Mouse (Mus musculus): ENCODE data around the gene Slc39a11. TPM values are rescaled to one million over a fixed set of nuclear protein-coding genes. Genes with fewer than 3 reads are reported as not detected.
A peak's percentile ranks its signal among the peaks of the same experiment; 100 is the strongest.

The Slc39a11 gene
- polyA plus RNA-seq, 1 experiment from 2014 or later, result 31.2 TPM

DNA sequence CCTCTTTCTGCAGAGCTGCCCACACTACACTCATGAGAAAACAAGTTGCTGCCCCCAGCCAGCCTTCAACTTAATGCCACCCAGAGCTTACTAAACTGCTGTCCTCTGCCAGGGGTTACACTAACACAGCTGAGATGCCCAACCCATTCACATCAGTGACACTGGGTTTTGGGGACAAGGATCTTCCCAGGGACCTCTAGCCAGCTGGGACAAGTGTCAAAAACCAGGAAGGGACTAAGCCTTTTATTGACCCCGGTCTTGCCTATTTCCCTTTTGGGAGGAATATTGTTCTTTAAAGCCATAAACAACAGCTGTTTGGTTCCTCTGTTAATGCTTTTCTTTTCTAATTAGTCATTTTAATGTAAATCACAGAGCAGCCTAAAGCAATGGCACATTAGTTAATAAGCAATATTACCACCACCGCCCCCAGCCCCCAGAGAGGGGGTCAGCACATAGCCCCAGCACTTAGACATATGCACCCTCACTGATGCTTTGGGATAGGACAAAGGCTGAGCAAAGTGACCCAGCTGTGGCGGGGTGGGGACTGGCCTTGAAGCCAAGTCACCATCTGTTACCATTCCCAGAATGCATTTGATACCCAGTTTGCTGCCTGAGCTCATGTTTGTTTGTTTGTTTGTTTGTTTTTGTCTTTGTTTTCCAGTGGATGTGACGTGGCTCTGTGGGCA lies 341.5 kb downstream of the Slc39a11 start:
- Histone ChIP-seq H3K4me2 (replicated peaks) (no peak overlapping the region), H3K27me3 (no peaks in the 10 kb centered on the region), H3K4me1 (replicated peaks) (peaks cover 17% of the 10 kb centered on the region), H3K27ac (peak overlapping the region; percentile 68), H3K4me3 (replicated peaks) (no peak overlapping the region), H3K9me3 (peaks cover 5% of the 10 kb centered on the region; the same call in 1 of the 2 replicates), H3K36me3 (0 out of 2 replicates have a peak, but pooled peaks cover 11% of the 10 kb centered on the region), H3K9ac (replicated peaks) (no peak overlapping the region)
- WGBS, result 55% methylated on average over 4 of the region's 4 CpGs
- peak; percentile 74; the same call in 1 of the 2 replicates for ATAC-seq

DNA sequence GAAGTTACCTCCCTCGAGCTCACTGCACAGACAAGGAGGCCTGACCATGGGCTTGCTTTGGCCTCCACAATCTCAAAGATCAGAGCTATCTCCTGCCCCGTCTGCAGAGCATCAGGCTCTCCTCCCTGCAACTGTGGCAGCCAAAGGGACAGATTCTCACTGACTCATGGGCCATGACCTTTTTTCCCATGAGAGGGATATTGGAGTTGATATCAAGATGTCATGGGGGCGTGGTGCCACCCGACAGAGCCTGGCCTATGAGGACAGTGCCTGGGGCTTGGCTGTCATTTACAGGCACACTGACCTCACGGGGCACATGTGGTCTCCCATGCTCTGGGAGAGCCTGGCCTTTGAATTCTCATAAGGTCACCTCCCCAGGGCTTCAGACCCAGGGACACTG lies 346.7 kb downstream of the Slc39a11 start:
- 82% methylated on average over 5 of the region's 5 CpGs for WGBS
- 0 out of 2 replicates have a peak, but pooled peaks cover 11% of the 10 kb centered on the region for H3K36me3 ChIP-seq
- no peak for ATAC-seq

GRCm38 (mm10) chr11:113299492-113299891 lies 350.4 kb downstream of the Slc39a11 start:
- 0 out of 2 replicates have a peak overlapping the region, but pooled peaks have one; percentile 30 for H3K27ac ChIP-seq
- H3K4me3 ChIP-seq (replicated peaks), result no peak overlapping the region
- H3K9ac ChIP-seq (replicated peaks), result no peak overlapping the region
- peaks cover 7% of the 10 kb centered on the region; the same call in 1 of the 2 replicates for H3K27me3 ChIP-seq
- H3K9me3 ChIP-seq, result no peaks in the 10 kb centered on the region
- ATAC-seq, result peak; percentile 32; the same call in 1 of the 2 replicates
- 40% methylated on average over 10 of the region's 10 CpGs for WGBS
- H3K36me3 ChIP-seq, result 0 out of 2 replicates have a peak, but pooled peaks cover 3% of the 10 kb centered on the region
- H3K4me2 ChIP-seq (replicated peaks), result no peak overlapping the region
- peaks cover 29% of the 10 kb centered on the region for H3K4me1 ChIP-seq (replicated peaks)

More for the DNA sequence above, 346.7 kb downstream of the Slc39a11 start:
- Histone ChIP-seq H3K4me3 (replicated peaks) (no peak overlapping the region), H3K27me3 (no peaks in the 10 kb centered on the region), H3K4me1 (replicated peaks) (peaks cover 12% of the 10 kb centered on the region), H3K4me2 (replicated peaks) (no peak overlapping the region), H3K27ac (no peak overlapping the region), H3K9ac (replicated peaks) (no peak overlapping the region), H3K9me3 (peaks cover 5% of the 10 kb centered on the region; the same call in 1 of the 2 replicates)

DNA sequence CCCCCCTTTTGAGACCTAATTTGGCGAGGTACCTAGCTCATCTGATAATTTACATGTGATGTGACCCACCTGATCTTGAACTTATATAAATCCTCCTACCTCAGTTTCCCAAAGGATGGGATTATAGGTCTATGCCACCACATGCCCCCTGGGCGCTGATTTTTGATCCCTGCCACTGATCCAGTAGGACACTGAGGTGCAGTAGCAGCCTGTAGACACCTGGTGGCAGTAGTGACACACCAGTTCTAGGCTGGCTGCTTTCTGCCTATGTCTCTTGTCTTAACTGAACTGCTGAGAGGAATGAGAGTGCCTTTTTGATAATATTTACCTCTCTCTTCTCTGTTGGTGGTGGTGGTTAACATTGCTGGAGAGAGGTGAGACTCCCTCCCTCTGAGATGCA lies 352.1 kb downstream of the Slc39a11 start:
- Histone ChIP-seq H3K9ac (replicated peaks) (no peak overlapping the region), H3K27me3 (peaks cover 11% of the 10 kb centered on the region; the same call in 1 of the 2 replicates), H3K9me3 (no peaks in the 10 kb centered on the region), H3K4me1 (replicated peaks) (peaks cover 34% of the 10 kb centered on the region), H3K4me3 (replicated peaks) (no peak overlapping the region), H3K27ac (no peak overlapping the region), H3K36me3 (no peaks in the 10 kb centered on the region), H3K4me2 (replicated peaks) (no peak overlapping the region)
- WGBS, result 16% methylated on average over 2 of the region's 2 CpGs
- 0 out of 2 replicates have a peak, but pooled peaks have one; percentile 12 for ATAC-seq

- Histone ChIP-seq H3K9me3 (no peaks in the 10 kb centered on the region), H3K36me3 (no peaks in the 10 kb centered on the region), H3K27me3 (peaks cover 11% of the 10 kb centered on the region; the same call in 1 of the 2 replicates), H3K4me2 (replicated peaks) (no peak overlapping the region), H3K27ac (no peak overlapping the region), H3K4me1 (replicated peaks) (peaks cover 35% of the 10 kb centered on the region), H3K4me3 (replicated peaks) (no peak overlapping the region), H3K9ac (replicated peaks) (no peak overlapping the region)
- ATAC-seq, result no peak
- WGBS, result 93% methylated on average over 22 of the region's 22 CpGs
These were observed 352.8 kb downstream of the Slc39a11 start for GRCm38 (mm10) chr11:113296912-113297625.

- Histone ChIP-seq H3K9me3 (no peaks in the 10 kb centered on the region), H3K27ac (no peak overlapping the region), H3K27me3 (peaks cover 11% of the 10 kb centered on the region; the same call in 1 of the 2 replicates), H3K4me1 (replicated peaks) (peaks cover 44% of the 10 kb centered on the region), H3K9ac (replicated peaks) (no peak overlapping the region), H3K4me3 (replicated peaks) (no peak overlapping the region), H3K36me3 (no peaks in the 10 kb centered on the region), H3K4me2 (replicated peaks) (no peak overlapping the region)
- no peak for ATAC-seq
- 30% methylated on average over 7 of the region's 7 CpGs for WGBS
These were observed 353.7 kb downstream of the Slc39a11 start for GRCm38 (mm10) chr11:113296162-113296561.

DNA sequence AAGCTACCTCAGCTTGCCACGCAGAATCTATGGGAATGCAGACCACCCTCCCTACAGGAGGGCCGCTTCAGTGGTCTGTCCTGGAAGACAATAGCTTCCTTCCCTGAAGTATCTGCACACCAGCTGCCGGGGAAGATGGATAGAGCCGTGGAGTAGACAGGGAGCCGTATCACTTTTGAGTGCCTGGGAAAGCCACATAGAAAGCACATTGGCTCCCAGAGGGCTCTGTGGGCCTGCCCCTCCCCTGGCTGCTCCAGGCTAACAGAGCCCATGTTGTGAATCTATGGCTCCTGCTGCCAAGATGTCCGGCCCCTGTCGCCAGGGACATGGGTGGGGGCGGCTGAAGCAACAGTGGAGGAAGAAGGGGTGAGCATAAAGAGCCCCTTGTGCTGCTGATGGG lies 355.4 kb downstream of the Slc39a11 start:
- peaks cover 47% of the 10 kb centered on the region for H3K4me1 ChIP-seq (replicated peaks)
- peak overlapping the region; percentile 40; the same call in 1 of the 2 replicates for H3K27ac ChIP-seq
- H3K4me3 ChIP-seq (replicated peaks), result no peak overlapping the region
- WGBS, result 34% methylated on average over 8 of the region's 8 CpGs
- H3K9me3 ChIP-seq, result no peaks in the 10 kb centered on the region
- H3K9ac ChIP-seq (replicated peaks), result no peak overlapping the region
- H3K4me2 ChIP-seq (replicated peaks), result no peak overlapping the region
- no peaks in the 10 kb centered on the region for H3K36me3 ChIP-seq
- ATAC-seq, result peak; percentile 66
- peaks cover 17% of the 10 kb centered on the region for H3K27me3 ChIP-seq

DNA sequence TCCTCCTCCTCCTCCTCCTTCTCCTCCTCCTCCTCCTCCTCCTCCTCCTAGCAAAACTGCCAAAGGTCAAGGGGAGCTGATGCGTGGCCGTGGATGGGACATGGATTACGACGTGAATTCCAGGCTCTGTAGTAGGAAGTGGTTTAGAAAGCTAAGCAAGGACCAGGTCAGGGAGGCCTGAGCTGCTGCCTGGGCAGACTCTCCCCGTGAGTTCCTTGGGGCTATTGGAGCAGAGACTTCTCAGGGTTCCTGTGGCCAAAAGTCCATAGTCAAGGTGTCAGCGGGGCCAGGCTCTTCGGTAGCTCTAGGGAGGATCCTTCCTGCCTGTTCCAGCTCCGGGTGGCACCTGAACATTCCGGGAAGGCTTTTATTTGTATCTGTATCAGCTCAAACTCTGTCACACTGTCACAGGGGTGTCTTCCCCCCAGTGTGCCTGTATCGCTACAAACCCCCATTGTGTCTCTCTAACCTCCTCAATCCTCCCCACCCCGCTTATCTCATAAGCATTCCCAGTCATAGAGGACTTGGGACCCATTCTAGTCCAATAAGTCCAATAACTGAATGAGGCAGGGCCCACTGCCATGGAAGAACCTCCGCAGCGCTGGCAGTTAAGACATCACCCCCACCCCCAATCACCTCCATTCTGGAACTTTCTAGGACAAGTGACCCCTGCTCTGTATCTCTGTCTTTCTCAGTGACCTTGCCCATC lies 356.8 kb downstream of the Slc39a11 start:
- H3K36me3 ChIP-seq, result no peaks in the 10 kb centered on the region
- no peak overlapping the region for H3K27ac ChIP-seq
- H3K4me3 ChIP-seq (replicated peaks), result no peak overlapping the region
- H3K27me3 ChIP-seq, result peaks cover 24% of the 10 kb centered on the region
- peaks cover 38% of the 10 kb centered on the region for H3K4me1 ChIP-seq (replicated peaks)
- no peak overlapping the region for H3K4me2 ChIP-seq (replicated peaks)
- 75% methylated on average over 13 of the region's 13 CpGs for WGBS
- H3K9ac ChIP-seq (replicated peaks), result no peak overlapping the region
- H3K9me3 ChIP-seq, result no peaks in the 10 kb centered on the region
- ATAC-seq, result no peak

GRCm38 (mm10) chr11:113291781-113292714 lies 357.8 kb downstream of the Slc39a11 start:
- Histone ChIP-seq H3K27me3 (peaks cover 24% of the 10 kb centered on the region), H3K27ac (no peak overlapping the region), H3K4me2 (replicated peaks) (no peak overlapping the region), H3K4me1 (replicated peaks) (peaks cover 34% of the 10 kb centered on the region), H3K9me3 (no peaks in the 10 kb centered on the region), H3K4me3 (replicated peaks) (no peak overlapping the region), H3K36me3 (no peaks in the 10 kb centered on the region), H3K9ac (replicated peaks) (no peak overlapping the region)
- ATAC-seq, result no peak; the same call in 1 of the 2 replicates
- 49% methylated on average over 17 of the region's 17 CpGs for WGBS

GRCm38 (mm10) chr11:113290911-113291310 lies 359.0 kb downstream of the Slc39a11 start:
- Histone ChIP-seq H3K4me1 (replicated peaks) (peaks cover 29% of the 10 kb centered on the region), H3K4me3 (replicated peaks) (no peak overlapping the region), H3K27me3 (peaks cover 22% of the 10 kb centered on the region), H3K36me3 (no peaks in the 10 kb centered on the region), H3K9me3 (no peaks in the 10 kb centered on the region), H3K4me2 (replicated peaks) (no peak overlapping the region), H3K9ac (replicated peaks) (no peak overlapping the region), H3K27ac (no peak overlapping the region)
- ATAC-seq, result no peak
- 83% methylated on average over 14 of the region's 14 CpGs for WGBS

Measured in midbrain, embryonic 13.5 days (tissue).